Mouse (Mus musculus) C2C12 (cell line): ENCODE data around the gene St8sia2. TPM values are rescaled to one million over a fixed set of nuclear protein-coding genes. Genes with fewer than 3 reads are reported as not detected.

Experiments used
- H3K27me3 ChIP-seq: one replicate; pipeline ENCODE4 v1.6.1; 2011; ENCODE audit not compliant: control insufficient read depth, insufficient read depth, insufficient read length
- H3K36me3 ChIP-seq: one replicate; pipeline ENCODE4 v1.6.1; 2011; ENCODE audit not compliant: control insufficient read depth, insufficient read depth
- H3K4me3 ChIP-seq: one replicate; pipeline ENCODE4 v1.5.1; 2011; ENCODE audit warnings: mild to moderate bottlenecking, control low read depth; ENCODE audit not compliant: poor library complexity, insufficient read depth, severe bottlenecking
- H3K79me2 ChIP-seq: one replicate; pipeline ENCODE4 v1.6.1; 2011; ENCODE audit not compliant: control insufficient read depth, insufficient read depth
- H3K79me3 ChIP-seq: one replicate; pipeline ENCODE4 v1.6.1; 2011; ENCODE audit warnings: low read depth, control low read depth
- H3ac ChIP-seq: one replicate; pipeline ENCODE3; 2011; ENCODE audit warnings: low read depth; ENCODE audit not compliant: control insufficient read depth, insufficient read length
- CEBPB ChIP-seq: IDR thresholded peaks from one replicate; pipeline ENCODE4 v1.6.1; 2011; ENCODE audit warnings: low read depth, mild to moderate bottlenecking, control low read depth, moderate library complexity
- CTCF ChIP-seq: IDR thresholded peaks from one replicate; pipeline ENCODE4 v1.5.1; 2011; ENCODE audit not compliant: control insufficient read depth, insufficient read depth, insufficient read length
- FOSL1 ChIP-seq: IDR thresholded peaks from one replicate; pipeline ENCODE4 v1.8.0; 2011; ENCODE audit warnings: mild to moderate bottlenecking, low read length; ENCODE audit not compliant: poor library complexity, insufficient read depth, severe bottlenecking
- MAX ChIP-seq: IDR thresholded peaks from one replicate; pipeline ENCODE4 v1.6.1; 2011; ENCODE audit warnings: mild to moderate bottlenecking, control low read depth
- MYOD1 ChIP-seq: IDR thresholded peaks from one replicate; pipeline ENCODE4 v1.6.1; 2011; ENCODE audit warnings: low read depth; ENCODE audit not compliant: control insufficient read depth, insufficient read length
- MYOG ChIP-seq: IDR thresholded peaks from one replicate; pipeline ENCODE4 v1.6.1; 2011; ENCODE audit not compliant: control insufficient read depth, insufficient read length; ENCODE audit errors: extremely low read depth
- USF1 ChIP-seq: IDR thresholded peaks from one replicate; pipeline ENCODE4 v1.6.1; 2011; ENCODE audit warnings: low read depth, mild to moderate bottlenecking, control low read depth, moderate library complexity
- polyA plus RNA-seq: library from polyadenylated mRNA; unstranded; fragments of >200 nt; fragmentation: generic; extraction: Trizol; gene quantifications from one replicate; pipeline ENCODE4 v1.2.1, GENCODE M21; 2012; ENCODE audit warnings: missing spikeins

The St8sia2 gene
- polyA plus RNA-seq, 1 experiment, result 2.2 TPM

DNA sequence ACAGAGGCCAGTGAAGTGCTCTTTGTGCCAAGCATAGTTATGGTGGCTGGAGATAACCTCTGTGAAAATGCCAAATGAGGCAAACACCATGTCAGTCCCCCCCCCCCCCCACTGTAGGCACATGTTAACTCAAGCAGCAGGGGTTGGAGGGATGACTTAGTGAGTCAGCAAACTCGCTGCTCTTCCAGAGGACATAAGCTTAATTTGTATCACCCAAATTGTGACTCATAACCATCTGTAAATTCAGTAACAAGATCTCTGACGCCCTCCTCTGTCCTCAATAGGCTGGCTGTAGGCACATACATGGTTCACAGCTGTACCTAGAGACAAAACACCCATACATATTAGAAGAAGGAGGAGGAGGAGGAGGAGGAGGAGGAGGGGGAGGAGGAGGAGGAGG is 77.8 kb downstream of the St8sia2 start:
- no peaks in the 10 kb centered on the region for H3K79me2 ChIP-seq
- no peaks in the 10 kb centered on the region for H3K27me3 ChIP-seq
- H3K79me3 ChIP-seq, result no peaks in the 10 kb centered on the region
- TF ChIP-seq CTCF, result no peak
- TF ChIP-seq FOSL1, result no peak
- TF ChIP-seq USF1, result no peak
- TF ChIP-seq MYOG, result no peak
- TF ChIP-seq MAX, result no peak
- no peak for TF ChIP-seq CEBPB
- no peak for TF ChIP-seq MYOD1
- no peaks in the 10 kb centered on the region for H3K36me3 ChIP-seq
- no peak overlapping the region for H3K4me3 ChIP-seq
- H3ac ChIP-seq, result no peak overlapping the region

DNA sequence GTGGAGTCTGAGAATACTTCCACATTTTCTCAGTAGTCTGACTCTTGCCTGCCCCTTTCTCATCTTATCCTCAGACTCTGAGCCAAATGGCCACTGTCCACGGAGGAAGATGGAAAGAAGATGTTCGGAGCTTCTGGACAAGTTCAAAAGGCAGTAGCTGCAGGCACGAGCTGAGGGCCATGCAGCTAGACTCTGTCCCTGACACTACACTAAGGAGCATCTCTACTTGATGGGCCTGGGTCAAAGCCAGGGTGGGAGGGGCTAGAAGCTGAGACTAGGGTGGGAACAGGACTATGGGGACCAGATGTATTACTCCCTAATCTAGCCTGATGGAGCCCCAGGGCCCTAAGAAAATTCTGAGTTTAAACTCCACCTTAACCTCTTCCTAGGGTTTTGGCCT is 80.5 kb downstream of the St8sia2 start:
- no peak overlapping the region for H3K4me3 ChIP-seq
- H3K27me3 ChIP-seq, result no peaks in the 10 kb centered on the region
- TF ChIP-seq USF1, result no peak
- no peak for TF ChIP-seq MAX
- TF ChIP-seq CEBPB, result no peak
- TF ChIP-seq FOSL1, result no peak
- TF ChIP-seq MYOG, result no peak
- no peak for TF ChIP-seq MYOD1
- TF ChIP-seq CTCF, result no peak
- no peaks in the 10 kb centered on the region for H3K79me2 ChIP-seq
- no peaks in the 10 kb centered on the region for H3K36me3 ChIP-seq
- H3ac ChIP-seq, result no peak overlapping the region
- no peaks in the 10 kb centered on the region for H3K79me3 ChIP-seq

DNA sequence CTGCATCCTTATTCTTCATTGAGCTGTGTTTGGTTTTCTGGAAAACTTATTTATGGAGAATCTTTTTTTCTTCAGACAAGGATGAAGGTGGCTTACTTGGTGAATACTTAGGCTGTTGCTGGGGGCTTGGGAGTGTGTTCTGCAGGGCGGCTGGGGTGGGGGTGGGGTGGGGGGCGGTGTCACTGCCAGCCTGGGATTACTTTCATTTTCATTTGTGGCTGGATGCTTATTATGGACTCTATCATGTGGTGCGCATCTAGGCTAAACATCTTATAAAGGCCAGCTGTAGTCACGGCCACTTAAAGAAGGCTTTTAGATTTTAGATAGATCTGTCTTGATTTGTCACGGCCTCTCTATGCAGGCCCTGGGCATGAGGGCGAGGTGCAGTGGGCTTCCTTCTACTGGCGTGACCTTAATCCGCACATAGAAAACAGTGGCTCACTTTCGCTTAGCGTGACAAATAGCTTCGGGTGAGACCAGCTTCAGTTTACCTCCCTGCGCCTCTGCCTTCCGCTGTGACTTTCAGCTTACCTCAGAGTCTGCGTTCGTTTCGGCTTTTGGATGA is 92.5 kb downstream of the St8sia2 start:
- Histone ChIP-seq H3ac (no peak overlapping the region), H3K4me3 (no peak overlapping the region), H3K36me3 (no peaks in the 10 kb centered on the region), H3K79me3 (no peaks in the 10 kb centered on the region), H3K27me3 (no peaks in the 10 kb centered on the region), H3K79me2 (no peaks in the 10 kb centered on the region)
- TF ChIP-seq USF1, result no peak

GRCm38 (mm10) chr7:73917633-73918311 is 95.7 kb downstream of the St8sia2 start:
- no peaks in the 10 kb centered on the region for H3K36me3 ChIP-seq
- no peak overlapping the region for H3ac ChIP-seq
- TF ChIP-seq FOSL1, result no peak
- no peak for TF ChIP-seq MYOD1
- no peak for TF ChIP-seq MAX
- no peak for TF ChIP-seq CEBPB
- no peak for TF ChIP-seq MYOG
- TF ChIP-seq CTCF, result no peak
- TF ChIP-seq USF1, result no peak
- H3K79me3 ChIP-seq, result no peaks in the 10 kb centered on the region
- H3K79me2 ChIP-seq, result no peaks in the 10 kb centered on the region
- no peak overlapping the region for H3K4me3 ChIP-seq
- no peaks in the 10 kb centered on the region for H3K27me3 ChIP-seq

- H3K79me2 ChIP-seq, result no peaks in the 10 kb centered on the region
- no peak overlapping the region for H3ac ChIP-seq
- H3K36me3 ChIP-seq, result no peaks in the 10 kb centered on the region
- H3K27me3 ChIP-seq, result no peaks in the 10 kb centered on the region
- TF ChIP-seq MYOD1 (no peak), MYOG (no peak), FOSL1 (no peak), CEBPB (no peak), MAX (no peak), CTCF (no peak), USF1 (no peak)
- H3K4me3 ChIP-seq, result no peak overlapping the region
- H3K79me3 ChIP-seq, result no peaks in the 10 kb centered on the region
These were observed 101.6 kb downstream of the St8sia2 start for GRCm38 (mm10) chr7:73911899-73912298.

- Histone ChIP-seq H3K4me3 (no peak overlapping the region), H3K36me3 (no peaks in the 10 kb centered on the region), H3K79me2 (no peaks in the 10 kb centered on the region), H3ac (no peak overlapping the region), H3K27me3 (no peaks in the 10 kb centered on the region), H3K79me3 (no peaks in the 10 kb centered on the region)
- TF ChIP-seq MYOD1 (no peak), FOSL1 (no peak), MAX (no peak), USF1 (no peak), CTCF (no peak), MYOG (no peak), CEBPB (no peak)
These were observed 102.6 kb downstream of the St8sia2 start for GRCm38 (mm10) chr7:73910843-73911242.
